Mouse (Mus musculus): ENCODE measurements at regions not wholly inside any gene's neighbourhood (a gene's known extent, or its start where the extent isn't known, plus 50 kb on each side); places are given as distances from the start of the nearest gene placed in this dataset.
"Not testable (repeated sequence)": the region's sequence is repeated elsewhere in the genome, so short reads cannot be mapped to it uniquely, and the experiment has no call there.

GRCm38 (mm10) chr2:51682177-51682576 lies 54.9 kb downstream of the Tas2r134 start:
- DNase-seq (ENCODE audit: low read depth, low spot score) = no peak

GRCm38 (mm10) chr2:51682745-51683144 lies 55.4 kb downstream of the Tas2r134 start:
- DNase-seq (ENCODE audit: low read depth, low spot score) = no peak

GRCm38 (mm10) chr2:51705110-51705509 lies 77.8 kb downstream of the Tas2r134 start:
- DNase-seq (ENCODE audit: low read depth, low spot score) = no peak

DNA sequence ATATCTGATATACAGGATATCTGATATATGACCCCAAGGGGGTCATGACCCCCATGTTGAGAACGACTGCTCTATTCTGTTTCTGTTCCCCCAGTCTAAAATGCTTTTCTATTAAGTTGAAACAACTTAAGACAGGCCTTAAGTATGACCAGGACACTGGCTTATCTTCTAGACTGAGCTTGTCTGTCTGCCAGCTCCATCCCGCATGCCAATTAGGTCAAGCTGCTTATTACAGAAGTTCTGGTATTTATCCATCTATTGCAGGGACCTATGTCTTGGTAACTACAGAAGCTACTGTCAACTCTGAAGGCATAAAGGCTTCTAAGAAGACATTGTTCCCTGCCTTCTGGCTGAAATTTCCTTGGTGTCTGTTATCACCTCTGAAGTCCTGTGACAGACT lies 81.4 kb downstream of the Tas2r134 start:
- no peak for DNase-seq (ENCODE audit: low read depth, low spot score)

DNA sequence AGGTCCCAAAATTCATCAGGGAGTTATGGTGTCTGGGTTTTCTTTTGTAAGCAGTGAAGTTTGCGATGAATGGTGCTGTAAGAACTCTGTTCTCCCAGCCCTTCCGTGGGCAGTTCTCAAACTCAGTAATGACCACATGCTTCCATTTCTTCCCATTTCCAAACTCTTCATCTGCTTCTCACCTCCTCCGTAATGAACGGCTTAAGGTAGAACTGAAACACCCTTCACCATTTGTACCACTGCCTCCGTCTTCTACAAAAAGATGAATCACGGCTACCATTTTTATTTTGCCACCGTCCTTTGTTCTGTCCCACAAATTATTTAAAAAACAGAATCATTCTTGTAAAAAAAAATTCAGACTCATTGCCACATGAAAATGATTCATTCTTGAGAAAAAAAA lies 85.3 kb downstream of the Tas2r134 start:
- no peak for DNase-seq (ENCODE audit: low read depth, low spot score)

DNA sequence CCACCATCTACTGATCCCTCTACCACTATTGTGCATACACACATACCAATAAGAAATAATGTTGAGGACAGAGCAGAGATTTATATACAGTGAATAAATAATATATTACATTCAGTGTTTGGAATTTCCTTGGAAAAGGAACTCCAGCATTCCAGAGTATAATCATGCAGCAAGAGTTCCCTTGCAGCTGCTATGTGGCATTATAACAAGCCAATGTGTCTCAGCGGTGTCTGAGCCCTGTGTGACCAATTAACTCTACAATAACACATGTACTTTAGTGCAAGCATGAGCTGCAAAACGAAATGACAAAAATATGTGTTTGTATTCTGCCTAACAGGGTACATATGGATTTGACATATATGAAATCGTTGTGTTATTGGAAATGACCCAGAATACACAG lies 103.5 kb downstream of the Tas2r134 start:
- no peak for DNase-seq (ENCODE audit: low read depth, low spot score)

DNA sequence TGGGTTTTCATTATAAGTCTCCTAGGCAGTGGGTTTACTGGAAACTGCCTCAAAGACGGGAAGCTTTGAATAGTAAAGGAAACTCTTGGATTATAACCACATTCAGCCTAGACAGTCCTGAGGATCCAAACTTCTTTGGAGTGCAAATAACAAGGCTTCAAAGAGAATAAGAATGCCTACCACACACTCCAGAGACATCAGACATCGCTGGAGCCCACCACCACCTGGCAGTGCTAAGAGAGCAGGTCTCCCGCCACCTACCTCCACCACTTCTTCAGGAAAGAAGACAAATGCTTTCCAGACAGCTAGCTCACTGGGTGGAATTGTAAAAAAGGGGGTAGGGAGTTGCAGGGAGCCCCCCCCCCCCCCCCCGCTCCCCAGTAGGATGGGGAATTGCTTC lies 104.4 kb downstream of the Tas2r134 start:
- no peak for DNase-seq (ENCODE audit: low read depth, low spot score)

- no peak for DNase-seq (ENCODE audit: low read depth, low spot score)
These were observed 105.0 kb downstream of the Tas2r134 start for GRCm38 (mm10) chr2:51732355-51732754.

- no peak for DNase-seq (ENCODE audit: low read depth, low spot score)
These were observed 105.9 kb downstream of the Tas2r134 start for GRCm38 (mm10) chr2:51733218-51733617.

- DNase-seq (ENCODE audit: low read depth, low spot score) = no peak
These were observed 109.1 kb downstream of the Tas2r134 start for GRCm38 (mm10) chr2:51736452-51736851.

DNA sequence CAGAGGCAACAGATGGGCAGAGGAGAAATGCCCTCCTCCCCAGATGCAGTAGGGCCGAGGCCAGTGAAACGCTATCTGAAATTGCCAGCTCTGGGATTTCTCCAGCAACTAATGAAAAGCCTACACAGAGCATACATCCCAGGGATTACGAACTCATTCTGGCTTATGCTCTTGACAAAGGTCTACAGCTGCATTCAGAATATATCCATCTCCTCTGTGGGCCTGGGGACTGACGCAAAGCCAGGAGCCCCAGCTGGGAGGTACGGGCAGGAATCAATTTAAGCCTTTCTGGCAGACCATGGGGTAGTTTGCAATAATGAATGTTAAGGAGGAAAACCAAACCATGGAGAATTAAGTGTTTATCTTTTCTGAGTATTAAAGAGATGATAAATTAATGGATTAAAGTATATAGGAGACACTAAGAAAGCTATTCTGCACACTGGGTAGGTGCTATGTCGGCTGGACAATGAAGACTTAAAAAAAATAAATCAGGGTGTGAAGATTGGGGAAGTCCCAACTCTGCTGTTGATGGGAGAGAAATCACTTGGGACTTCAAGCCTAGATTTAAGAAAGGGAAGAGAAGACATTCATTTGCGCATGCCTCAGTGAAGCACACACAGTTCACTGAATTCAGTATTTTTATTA lies 120.5 kb downstream of the Tas2r134 start:
- DNase-seq (ENCODE audit: low read depth, low spot score) = no peak

DNA sequence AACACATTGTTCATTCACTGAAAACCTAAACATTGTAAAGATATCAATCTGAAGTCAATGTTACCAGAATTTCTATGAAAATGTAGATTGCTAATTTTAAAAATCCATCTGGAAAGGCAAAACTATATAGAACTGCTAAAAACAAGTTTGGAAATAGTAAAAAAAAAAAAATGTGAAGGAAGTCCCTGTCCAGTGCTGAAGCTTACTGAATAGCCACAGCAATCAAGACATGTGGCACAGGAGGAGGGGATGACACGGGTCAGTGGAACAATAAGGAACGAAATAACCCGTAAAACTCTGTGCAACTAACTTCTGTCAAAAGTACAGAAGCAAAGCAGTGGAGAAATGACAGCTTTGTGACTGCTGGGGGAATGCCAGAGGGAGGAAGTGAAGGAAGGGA lies 121.9 kb downstream of the Tas2r134 start:
- DNase-seq (ENCODE audit: low read depth, low spot score) = no peak

DNA sequence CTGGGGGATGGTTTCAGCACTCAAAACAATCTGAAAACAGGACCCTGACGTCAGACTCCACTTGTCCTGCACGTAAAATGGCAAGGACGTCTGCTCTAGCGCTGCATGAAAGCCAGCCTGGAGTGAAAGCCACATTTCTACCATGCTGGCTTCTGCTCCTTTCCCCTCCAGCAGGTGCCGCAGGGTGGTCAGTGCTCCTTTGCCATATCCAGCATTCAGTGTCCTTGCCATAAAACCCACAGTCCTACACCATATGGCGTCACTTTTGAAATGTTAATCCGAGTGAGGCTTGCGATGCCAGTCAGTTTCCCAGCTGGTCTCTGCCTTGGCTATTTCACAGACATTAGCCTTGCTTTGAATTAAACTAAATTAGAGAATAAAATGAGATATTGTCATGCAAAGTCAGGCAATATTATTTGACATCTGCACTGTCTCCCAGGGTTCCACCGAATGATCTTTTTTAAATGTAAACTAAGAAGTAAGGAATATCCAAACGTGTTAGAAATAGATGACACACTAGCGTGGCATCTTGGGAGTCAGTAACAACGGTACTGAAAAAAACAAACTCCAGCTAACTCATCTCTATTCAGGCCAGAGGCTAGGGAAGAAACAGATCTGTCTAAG lies 125.7 kb downstream of the Tas2r134 start:
- DNase-seq (ENCODE audit: low read depth, low spot score) = no peak

GRCm38 (mm10) chr2:51753565-51754031 lies 126.3 kb downstream of the Tas2r134 start:
- DNase-seq (ENCODE audit: low read depth, low spot score) = no peak

- DNase-seq (ENCODE audit: low read depth, low spot score) = no peak
These were observed 130.1 kb downstream of the Tas2r134 start for GRCm38 (mm10) chr2:51757361-51757760.

- no peak for DNase-seq (ENCODE audit: low read depth, low spot score)
These were observed 130.8 kb downstream of the Tas2r134 start for GRCm38 (mm10) chr2:51758093-51758492.

GRCm38 (mm10) chr2:51762866-51763265 lies 135.6 kb downstream of the Tas2r134 start:
- DNase-seq (ENCODE audit: low read depth, low spot score) = no peak

GRCm38 (mm10) chr2:51767507-51768135 lies 140.3 kb downstream of the Tas2r134 start:
- DNase-seq (ENCODE audit: low read depth, low spot score) = no peak

DNA sequence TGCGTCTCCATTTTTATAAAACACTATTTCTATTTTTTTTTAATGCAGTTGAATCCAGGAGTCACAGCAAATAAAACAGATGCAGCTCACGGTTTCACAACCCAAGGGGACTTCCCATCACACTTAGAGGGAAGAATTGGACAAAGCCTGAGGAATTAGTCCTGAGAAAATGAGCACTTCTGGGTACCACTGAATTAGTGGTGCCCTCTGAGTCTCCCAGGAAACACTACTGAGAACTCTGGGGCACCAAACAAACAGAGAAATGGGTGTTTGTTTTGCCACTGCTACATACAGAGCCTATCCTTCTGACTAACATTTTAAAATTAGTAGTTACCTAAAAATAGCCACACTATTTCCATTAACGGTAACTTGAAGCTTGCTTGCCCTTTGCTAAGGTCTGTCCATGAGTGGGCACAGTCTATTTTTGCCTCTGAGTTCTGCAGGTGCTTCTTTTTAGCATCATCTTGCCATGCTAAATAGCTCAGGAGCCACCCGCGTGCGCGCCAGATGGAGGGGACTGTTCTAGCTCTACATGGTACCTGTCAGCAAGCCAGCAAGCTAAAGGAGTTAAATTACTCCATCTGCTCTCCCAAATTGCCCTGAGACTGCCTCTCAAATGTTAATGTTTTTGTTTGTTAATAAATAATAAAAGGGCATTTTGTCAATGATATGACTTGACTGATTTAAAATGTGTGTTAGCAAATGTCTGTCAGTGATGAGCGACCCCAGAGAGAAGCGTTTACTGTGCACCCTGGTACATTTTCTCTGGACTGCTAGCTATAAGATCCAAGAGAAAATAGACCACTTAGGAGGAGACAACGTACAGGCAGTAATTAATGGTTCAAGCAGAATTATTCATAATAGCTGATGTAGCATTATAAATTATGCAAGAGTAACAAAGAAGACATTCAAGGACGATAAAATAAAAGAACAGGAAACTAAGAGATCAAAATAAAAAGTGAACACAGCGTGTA lies 141.3 kb downstream of the Tas2r134 start:
- no peak for DNase-seq (ENCODE audit: low read depth, low spot score)

DNA sequence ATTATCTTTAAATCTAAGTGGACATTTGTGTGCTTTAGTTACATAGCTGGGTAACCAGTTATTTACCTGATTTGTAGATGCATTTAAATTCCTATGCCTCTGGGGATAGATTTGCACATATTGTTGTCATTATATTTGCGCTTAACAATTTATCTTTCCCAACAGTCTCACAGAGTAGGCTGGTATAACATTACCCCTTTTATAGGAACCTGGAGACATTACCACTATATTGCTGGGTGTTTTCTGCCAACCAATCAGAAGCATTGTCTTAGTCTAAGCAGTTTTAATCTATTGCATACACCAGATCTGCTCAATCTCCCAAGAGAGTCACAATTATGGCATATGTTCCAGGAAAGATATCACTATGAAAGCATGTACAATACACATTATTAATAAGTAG lies 149.8 kb downstream of the Rbm43 start:
- DNase-seq (ENCODE audit: low read depth, low spot score) = no peak

DNA sequence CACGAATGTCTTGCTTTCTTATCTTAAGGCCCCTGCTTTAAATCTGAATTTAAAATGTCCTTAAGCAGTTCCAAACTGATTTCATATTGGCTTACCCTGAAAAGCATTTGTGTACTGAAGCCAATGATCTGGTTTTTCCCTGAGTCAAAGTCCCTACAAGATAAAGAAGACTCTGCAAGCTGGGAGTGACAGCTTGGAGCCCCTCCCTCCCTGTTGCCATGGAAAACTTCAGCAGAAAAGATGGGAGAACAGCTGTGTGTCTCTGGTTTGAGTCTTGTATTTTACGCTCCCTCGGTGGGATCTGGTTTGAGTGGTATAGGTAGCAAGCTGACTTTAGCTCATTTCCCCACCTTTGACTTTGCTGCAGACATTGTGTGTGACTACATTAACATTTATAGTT lies 146.1 kb downstream of the Rbm43 start:
- DNase-seq (ENCODE audit: low read depth, low spot score) = no peak

GRCm38 (mm10) chr2:51793291-51793690 lies 141.7 kb downstream of the Rbm43 start:
- DNase-seq (ENCODE audit: low read depth, low spot score) = not testable (repeated sequence)
